Mouse (Mus musculus): ENCODE results near the gene Sorcs2.
"Not testable (repeated sequence)": the region's sequence is repeated elsewhere in the genome, so short reads cannot be mapped to it uniquely, and the experiment has no call there.

Gene Sorcs2

DNA sequence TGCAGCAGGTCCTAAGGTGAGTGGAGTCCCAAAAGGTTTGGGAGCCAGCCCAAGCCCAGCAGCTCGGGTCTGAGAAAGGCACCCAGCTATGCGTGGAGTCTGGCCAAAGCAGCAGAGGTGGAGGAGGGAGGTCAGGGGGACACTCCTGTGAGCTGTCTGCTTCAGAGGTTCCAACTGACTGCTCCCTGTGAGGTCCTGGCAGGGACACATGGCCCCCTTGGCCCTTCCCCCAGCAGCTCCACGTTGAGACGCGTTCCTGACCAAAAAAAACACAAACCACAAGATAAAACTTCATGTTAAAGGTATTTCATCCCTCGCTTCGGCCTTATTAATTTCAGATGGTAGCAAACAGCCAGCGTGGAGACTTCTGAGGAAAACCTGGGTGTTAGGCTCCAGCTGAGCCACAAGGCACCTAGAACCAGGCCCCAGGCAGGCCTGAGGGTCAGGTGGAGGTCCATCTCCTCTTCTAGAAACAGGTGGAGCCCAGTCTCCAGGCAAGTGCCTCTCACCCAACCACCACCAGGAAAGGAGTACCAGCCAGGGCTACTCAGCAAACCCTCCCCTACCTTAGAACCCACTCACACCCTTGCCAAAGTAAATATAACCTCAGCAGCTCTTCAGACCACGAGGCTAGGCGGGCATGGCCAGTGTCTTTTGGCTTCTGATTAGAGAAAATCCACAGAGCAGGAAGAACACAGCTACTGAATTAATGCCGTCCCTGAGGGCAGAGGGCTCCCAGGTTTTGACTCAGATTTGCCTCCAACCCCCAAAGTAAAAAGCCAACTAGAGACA, 104.6 kb downstream of the Sorcs2 start:
- no peak for DNase-seq

DNA sequence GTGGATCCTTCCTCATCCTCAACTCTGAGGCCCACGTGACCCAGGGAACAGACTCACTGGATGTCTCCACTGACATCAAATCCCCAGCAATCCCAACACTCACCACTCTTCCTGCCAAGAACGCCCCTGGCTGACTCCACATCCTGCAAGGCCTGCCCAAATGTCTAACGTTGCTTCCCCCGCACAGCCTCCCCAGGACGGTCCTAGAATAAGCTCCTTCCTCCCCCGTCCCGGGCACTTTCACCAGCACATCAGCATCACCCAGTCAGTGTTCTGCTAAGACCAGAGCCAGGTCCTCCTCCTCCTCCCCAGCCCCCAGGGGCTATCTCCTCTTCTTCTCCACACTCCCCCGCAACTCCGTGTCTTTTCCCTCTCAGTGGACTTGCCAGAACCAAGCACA, 105.6 kb downstream of the Sorcs2 start:
- DNase-seq: no peak

DNA sequence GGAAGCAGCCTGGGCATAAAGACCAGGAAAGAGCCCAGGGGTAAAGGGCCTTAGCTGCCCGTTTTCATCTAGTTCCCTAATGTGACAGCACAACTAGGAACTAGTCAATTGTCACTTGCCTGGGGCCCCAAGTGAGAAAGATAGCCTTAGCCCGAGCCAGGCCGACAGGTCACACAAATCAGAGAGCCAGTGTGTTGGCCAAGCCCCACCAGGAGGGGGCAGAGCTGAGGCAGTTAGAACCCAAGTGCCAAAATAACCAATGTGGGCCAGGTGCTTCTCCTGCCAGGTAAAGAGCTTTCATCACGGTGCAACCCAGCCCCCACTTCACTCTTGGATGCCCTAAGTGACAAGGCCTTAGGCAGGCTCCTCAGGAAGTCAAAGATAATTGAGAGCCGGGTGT, 106.7 kb downstream of the Sorcs2 start:
- DNase-seq: no peak

DNA sequence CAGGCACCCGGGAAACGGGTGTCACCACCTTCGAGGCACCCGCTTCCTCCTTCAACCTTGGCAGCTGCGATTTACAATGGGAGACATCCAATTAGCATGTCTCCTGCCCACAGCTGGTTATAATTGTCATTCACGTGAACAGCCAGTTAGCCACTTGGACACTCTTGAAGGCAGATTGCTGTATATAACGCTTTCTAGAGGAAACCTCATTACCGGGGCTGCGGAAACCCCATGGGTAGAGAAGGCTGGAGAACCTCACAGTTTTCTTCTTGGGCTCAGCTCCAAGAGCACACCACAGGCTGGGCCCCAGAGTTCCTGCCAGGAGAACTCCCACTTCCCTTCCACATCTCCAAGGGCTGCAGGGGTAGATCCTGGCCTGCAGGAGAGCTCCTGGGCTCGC, 112.5 kb downstream of the Sorcs2 start:
- DNase-seq: no peak

DNA sequence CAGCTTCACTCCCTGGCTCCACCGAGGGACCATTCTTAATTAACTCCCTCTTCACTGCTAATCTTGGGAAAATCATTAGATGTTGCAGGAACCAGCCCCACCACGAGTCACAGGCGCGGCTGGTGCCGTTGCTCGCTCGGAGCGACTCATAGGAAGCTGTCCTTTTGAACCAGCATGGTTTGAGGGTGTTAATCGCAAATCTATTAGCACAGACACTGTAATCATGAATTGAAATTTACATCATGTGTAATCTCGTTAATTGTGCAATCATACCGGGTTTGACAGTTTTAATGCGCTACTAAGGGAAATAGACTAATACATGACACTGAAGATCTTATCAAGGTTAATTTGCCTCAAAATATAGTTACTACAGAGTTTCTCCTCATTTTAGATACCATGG, 118.0 kb downstream of the Sorcs2 start:
- no peak for DNase-seq

DNA sequence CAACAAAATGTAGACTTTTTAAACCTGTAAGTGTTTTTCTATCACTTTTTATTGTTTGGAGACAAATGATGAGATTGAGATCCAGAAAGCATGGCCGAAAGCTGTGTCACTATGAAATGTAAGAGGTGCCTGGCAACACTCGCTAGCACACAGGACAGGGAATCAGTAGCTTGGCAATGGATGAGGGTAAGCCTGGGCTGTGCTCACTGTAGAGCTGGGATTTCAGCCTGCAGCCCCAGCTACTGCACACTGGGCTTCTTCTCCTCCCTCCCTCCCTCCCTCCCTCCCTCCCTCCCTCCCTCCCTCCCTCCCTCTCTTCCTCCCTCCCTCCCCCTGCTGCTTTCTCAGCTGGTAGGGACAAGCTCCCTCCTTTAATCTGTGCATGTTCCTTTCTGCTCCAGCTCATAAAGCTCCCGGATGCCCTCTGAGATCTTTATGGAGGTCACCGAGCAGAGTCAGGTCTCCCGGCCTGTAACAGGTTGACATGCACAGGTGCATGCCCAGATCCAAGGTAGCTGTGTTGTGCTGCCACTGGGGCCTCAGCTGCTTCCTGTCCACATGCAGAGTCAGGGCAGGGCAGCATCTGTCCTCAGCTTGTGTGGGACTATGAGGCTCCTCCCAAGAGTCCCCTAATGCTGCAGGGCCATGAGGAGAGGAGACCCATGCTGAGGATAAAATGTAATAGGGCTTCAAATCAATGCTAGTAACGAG, 123.1 kb downstream of the Sorcs2 start:
- DNase-seq: no peak

DNA sequence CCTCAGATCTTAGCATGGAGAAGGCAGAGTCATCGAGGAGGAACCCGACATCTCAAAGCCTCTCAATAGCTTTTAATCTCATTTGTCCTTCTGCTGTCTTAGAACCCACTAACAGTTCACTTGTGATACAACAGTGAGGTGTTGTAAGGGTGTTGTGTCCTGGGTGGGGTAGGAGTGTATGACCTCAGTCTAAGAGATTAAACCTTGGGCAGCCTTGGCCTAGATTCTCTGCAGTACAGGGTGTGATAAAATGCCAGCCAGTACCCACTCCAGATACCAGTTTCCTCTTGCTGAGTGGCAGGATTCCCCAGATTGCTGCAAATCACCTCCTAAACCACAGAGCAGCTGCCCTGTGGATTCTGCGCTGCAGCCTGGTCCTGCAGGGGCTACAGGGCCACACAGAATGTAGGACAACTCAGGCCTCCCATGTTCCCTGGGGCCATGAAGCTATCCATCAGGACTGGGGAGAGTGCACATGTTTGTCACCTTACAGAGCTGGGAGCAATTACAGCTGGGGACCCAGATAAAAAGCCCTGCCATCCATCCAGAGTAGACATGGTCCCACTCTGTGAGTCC, 130.7 kb downstream of the Sorcs2 start:
- no peak for DNase-seq

DNA sequence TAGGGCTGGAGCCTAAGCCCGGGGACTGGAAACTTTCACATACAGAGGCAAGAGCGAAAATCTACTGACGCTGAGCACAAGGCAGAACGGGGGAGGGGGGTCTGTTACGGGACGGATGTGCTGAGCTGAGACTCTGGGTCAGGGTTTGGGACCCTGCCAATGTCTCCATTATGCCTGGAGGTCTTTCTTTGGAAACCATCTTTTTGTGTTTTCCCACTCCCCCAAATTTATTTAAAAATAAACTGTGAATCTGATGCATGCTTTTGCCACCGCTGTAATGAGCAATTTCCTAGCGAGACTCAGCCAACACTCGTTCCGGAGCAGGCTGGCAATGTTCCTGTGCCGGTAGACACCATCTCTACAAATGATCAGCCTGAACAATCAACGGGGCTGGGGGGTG, 137.1 kb downstream of the Sorcs2 start:
- DNase-seq: no peak

DNA sequence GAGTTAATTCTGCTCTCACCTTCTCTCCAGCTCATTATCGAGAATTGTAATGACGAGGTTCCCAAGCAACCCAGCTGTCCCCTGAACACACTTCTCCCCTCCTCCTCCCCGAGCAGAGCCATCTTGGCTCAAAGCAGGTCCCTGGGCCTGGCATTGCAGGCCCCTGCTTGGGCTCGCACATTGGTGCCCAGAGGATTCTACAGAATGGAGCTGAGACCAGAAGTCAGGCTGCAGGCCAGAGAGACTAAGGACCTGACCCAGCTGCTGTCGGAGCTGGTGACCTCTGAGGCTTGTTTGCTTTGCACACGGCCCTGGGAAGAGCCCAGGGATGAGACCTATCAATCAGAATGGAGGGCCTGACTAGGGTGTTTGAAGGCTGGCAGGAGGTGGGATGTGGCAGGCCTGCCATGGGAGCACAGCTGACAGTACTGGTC, 138.2 kb downstream of the Sorcs2 start:
- DNase-seq: no peak

DNA sequence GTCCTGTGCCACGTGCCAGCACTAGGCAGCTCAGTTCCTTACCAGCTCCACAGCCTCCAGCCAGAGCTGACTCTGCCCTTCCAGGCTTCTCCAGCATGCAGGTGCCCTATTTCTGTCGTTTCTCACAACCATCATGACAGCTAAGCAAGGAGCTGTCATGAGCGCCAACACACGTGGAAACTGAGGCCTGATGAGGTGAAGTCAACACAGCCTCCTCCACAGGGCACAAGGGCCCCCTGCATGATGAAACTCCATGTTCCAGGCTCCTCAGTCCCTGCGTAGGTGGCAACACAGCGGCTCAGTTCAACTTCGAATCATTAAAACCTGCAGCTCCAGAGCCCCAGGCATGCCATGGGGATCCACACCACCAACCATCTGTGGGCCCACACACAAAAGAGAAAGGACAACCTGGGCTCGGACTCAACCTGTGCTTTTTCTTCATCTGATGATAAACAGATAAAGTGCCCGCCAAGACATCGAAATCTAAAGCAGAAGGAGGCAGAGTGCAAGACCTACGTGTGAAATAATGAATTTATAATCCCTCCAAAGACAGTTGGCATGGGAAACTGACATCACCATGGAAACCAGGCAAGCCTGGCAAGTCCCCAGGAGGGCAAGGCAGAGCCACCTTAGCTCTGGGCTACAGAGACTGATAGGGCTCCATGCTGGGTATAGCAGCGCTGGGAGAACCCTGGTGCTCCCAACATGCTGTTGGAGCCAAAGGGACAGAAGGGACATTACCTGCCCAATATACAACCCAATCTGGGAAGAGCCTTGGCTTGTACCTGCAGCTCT, 139.4 kb downstream of the Sorcs2 start:
- no peak for DNase-seq

DNA sequence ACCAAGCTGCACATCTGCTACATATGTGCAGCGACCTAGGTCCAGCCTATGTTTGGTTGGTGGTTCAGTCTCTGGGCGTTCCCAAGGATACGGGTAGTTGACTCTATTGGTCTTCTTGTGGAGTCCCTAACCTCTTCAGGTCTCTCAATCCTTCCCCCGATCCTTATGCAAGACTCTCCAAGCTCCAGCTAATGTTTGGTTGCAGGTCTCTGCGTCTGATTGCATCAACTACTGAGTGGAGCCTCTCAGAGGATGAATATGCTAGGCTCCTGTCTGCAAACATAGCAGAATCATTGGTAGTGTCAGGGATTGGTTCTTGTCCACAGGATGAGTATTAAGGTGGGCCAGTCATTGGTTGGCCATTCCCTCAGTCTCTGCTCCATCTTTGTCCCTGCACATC, 140.9 kb downstream of the Sorcs2 start:
- no peak for DNase-seq

DNA sequence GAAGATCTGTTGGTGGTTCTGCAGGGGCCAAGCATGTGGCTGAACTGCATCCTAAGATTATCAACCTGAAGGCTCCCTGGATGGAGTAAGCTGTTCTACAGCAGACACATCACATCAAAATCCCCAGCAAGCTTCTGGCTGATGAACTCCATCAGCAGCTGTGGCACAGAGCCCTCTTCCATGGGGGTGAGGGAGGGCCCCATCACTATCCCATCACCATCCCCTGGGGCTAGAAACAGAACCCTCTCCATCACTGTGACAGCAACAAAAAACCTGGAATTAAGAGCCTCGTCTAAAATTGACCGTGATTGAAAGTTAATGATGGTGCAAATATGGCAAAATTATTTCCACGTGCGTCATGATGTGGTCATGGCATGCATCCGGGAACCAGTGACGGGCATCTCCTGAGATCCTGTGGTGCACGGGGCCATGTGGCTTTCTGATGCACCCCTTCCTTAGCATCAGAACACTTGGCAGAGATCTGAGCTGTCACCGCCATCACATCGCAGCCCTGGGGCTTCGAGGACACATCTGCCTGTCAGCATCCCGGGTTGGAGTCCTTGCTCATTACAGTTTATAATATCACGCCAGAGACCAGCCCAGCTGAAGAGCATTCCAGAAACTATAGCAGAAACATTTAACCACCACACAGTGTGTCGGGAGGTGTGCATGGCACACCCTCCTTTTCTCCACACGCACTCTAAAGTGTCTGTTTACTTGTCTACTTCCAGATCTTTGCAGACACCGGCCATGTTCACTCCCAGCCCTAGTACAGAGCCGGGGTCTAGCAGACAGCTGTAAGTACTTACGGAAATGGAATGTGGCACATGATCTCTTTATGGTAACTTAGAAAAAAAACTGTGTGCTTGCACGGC, 143.1 kb downstream of the Sorcs2 start:
- no peak for DNase-seq

DNA sequence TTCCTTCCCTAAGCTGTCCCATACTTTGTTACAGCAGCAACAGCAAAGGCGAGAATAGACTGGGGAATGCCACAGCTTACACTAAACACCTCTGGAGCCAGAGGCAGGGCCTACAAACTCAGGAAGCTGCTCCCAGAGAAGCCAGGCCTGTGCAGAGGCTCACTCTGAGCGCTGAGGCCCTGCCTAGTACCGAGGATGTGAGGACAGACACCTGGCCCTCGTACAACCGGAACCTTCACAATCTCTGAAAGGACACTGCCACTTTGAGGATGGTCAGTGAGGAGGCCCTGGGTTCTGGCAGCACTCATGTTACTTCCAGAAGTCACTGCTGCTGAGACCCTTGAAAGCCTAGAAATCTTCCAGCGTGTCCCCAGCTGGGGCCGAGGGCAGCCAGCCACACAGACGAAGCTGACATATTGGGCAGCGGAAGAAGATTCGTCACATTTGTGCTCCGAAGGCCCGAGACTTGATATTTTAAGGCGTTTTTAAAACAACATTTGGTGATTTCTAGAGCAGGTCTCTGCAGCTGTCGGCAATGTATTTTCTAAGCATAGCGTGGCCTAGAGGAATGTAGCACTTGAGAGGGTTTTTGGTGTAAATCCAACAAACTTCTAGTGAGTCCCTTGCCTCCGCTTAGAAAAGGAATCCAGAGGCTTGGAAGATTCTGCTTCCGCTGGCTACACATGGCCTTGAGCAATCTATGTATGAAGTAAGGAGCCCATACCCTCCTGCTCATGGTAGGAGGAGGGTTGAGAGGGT, 145.0 kb downstream of the Sorcs2 start:
- no peak for DNase-seq

DNA sequence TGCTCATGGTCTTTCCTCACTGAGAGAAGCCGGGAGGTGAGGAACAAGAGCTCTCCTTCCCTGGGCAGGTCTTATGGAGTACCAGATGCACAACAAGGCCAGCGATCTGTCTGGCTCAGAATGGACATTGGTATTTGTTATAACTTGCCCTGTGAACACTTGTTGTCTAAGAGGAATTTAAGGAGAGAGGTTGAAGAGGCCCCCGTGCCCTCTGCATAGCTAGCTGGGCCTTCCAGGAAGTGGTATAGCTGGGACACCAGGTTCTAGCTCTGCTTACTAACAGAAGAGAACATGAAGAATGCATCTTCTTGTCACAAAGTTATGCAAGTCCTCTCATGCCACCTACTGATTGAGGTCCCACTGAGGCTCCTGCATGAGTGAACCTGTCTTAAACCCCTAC, 149.9 kb downstream of the Sorcs2 start:
- no peak for DNase-seq

DNA sequence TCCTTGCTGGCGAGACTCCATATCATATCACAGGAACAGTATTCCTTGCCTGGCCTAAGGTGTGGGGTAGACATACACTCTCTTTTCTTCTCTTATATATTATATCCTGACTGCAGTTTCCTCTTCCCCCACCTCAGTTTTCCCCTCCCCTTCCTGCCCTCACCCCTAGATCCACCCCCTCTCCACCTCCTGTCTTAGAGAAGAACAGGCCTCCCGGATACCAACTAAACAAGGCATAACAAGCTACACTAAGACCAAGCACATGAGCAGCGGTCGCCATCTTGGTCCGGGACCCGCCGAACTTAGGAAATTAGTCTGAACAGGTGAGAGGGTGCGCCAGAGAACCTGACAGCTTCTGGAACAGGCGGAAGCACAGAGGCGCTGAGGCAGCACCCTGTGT, 160.4 kb downstream of the Sorcs2 start:
- not testable (repeated sequence) for DNase-seq

DNA sequence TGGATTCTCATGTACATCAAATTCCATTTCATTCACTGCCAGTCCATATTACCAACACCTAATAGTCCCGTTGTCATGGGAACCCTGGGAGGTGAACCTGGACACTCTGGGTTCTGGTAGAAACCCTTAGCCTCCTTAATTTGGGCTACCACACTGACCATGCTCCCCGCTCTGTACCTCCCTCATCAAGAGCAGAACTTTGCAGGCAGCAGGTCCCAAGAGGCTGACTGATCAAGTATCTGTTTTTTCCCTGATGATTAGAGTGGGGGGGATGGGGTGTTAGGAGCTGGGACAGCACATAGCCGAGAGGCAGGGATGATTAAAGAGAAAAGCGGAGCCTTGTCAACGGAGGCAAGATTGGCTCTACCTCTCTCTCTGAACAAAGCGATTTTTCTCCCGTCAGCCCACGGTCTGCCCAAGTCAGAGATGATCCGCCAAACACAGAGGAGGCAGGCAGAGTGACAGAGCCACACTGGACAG, 167.6 kb downstream of the Sorcs2 start:
- DNase-seq: no peak

DNA sequence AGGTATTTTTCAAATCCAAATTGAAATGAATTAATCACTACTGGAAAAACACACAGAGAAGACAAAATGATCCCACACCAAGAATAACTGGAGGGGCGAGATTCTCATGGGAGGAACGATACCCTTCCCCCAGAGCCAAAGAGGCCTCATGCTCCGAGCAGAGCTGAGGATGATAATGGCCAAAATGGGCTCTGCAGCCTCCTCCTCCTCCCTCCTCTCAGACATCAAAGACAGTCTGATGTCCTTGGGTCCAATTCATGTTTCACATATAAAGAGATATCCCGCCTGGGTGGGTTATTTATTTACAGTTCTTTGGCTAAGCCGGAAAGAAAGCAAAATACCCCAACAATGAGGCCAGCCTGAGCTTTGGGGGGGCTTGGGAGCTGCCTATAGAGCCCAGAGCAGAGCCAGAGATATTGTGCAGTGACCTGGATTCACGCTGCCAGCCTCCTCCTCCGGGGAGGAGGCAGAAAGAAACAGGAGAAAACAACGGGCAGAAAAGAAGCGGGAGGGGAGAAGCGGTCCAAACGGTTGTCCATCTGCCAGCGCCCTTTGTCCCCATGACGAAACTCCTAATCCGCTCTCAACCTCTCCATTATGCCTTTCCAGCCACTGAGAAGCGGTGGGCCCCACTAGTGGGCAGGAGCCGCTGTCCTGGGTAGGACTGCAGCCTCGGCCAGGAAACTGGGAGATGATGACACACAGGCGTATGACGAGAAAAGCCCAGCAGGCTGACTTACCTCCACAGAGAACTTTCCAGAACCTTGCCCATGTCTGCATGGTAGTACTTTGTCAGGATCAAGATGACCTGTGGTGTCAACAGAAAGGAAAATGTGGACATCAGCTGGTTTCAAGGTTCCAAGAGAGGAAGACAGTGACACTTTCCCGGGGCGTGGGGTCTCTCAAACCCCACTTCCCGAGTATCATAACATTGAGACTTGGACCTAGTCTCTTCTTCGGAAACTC, 169.3 kb downstream of the Sorcs2 start:
- no peak for DNase-seq

DNA sequence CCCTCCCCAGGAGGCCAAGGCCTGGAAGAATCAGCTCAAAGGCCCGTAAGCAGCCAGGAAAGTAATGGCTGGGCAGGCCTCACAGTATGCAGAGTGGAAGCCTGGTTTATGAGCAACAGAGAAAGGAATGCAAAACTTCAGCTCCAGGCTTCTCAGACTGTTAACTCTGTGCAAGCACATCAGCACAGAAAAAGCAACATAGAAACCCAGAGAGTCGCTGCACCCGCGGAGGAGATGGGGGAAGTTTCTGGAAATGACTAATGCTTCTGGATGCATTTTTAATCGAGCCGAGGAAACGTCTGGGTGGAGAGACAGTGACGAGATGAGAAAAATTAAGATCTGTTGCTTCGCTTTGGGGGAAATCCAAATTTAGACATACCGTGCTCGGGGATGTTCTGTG, 171.6 kb downstream of the Sorcs2 start:
- no peak for DNase-seq

DNA sequence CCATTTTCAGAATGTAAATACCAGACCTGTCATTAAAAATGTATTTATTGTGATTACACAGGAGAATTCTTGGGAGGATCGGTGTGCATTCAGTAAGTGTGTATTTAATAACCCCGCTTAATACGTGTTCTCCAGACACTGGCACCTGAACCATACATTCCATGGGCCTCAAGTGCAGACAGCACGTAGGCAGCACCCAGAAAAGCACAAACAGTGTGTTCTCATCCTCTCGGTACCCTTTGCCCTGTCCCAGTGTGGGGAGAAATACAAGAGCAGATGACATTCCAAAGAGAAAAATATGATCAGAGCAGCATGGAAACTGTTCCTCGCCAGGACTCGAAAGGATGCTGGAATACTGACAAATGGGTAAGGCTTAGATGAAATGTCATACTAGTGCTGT, 172.1 kb downstream of the Sorcs2 start:
- no peak for DNase-seq

DNA sequence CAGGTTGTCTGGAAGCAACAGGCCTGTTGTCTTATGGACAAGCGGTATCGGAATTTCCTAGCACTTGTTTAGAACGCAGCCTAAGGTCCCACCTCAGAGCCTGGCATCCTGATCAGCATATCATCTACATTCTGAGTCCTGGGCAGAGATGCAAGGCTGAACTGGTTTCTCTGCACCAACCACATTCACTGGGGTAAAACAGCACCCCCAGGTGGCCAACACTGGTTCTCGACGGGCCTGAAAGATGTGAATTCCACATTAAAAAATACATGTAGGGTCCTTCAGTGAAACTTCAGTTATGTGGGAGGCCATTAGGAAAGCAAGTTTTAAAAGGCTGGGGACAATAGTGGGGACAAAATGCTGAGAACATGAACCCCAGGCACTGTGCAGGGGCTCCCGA, 174.2 kb downstream of the Sorcs2 start:
- no peak for DNase-seq
